Mouse (Mus musculus): Measurements from ENCODE around the gene Plcz1. TPM values are rescaled to one million over a fixed set of nuclear protein-coding genes. Genes with fewer than 3 reads are reported as not detected.

Plcz1 gene
- 0.23 and 0.32 TPM in 2 replicates for polyA plus RNA-seq (2012; rRNA removed)

- H3K27ac ChIP-seq (ENCODE audit: insufficient read depth, low read length) = no peak within 1 kb of the TSS
- no peaks in the 10 kb centered on the region for H3K4me1 ChIP-seq (ENCODE audit: control insufficient read depth, insufficient read depth, low read length)
- no peak within 1 kb of the TSS for H3K4me3 ChIP-seq (ENCODE audit: insufficient read depth, low read length)
- no peak for TF ChIP-seq POLR2A (IDR thresholded peaks at IDR 0.05; ENCODE audit: extremely low read depth, insufficient read depth, low read length)
- TF ChIP-seq CTCF (IDR thresholded peaks at IDR 0.05; ENCODE audit: extremely low read depth, insufficient read depth, low read length) = no peak
Observed at GRCm38 (mm10) chr6:140041357-140041756, at the start of gene Plcz1. TSS of gene Plcz1 (minus strand) at chr6:140041457.

GRCm38 (mm10) chr6:140089855-140090254 lies 48.6 kb upstream of the Plcz1 start:
- no peaks in the 10 kb centered on the region for H3K4me1 ChIP-seq (ENCODE audit: control insufficient read depth, insufficient read depth, low read length)
- no peak overlapping the region for H3K4me3 ChIP-seq (ENCODE audit: insufficient read depth, low read length)
- TF ChIP-seq POLR2A (IDR thresholded peaks at IDR 0.05; ENCODE audit: extremely low read depth, insufficient read depth, low read length) (no peak), CTCF (IDR thresholded peaks at IDR 0.05; ENCODE audit: extremely low read depth, insufficient read depth, low read length) (no peak)
- H3K27ac ChIP-seq (ENCODE audit: insufficient read depth, low read length) = no peak overlapping the region

GRCm38 (mm10) chr6:140081739-140082138 lies 40.5 kb upstream of the Plcz1 start:
- TF ChIP-seq CTCF (IDR thresholded peaks at IDR 0.05; ENCODE audit: extremely low read depth, insufficient read depth, low read length) (0 out of 2 replicates have a peak, but pooled peaks have one; percentile 6), POLR2A (IDR thresholded peaks at IDR 0.05; ENCODE audit: extremely low read depth, insufficient read depth, low read length) (no peak)
- H3K27ac ChIP-seq (ENCODE audit: insufficient read depth, low read length) = no peak overlapping the region
- H3K4me1 ChIP-seq (ENCODE audit: control insufficient read depth, insufficient read depth, low read length) = no peaks in the 10 kb centered on the region
- H3K4me3 ChIP-seq (ENCODE audit: insufficient read depth, low read length) = no peak overlapping the region

- H3K4me1 ChIP-seq (ENCODE audit: control insufficient read depth, insufficient read depth, low read length) = no peaks in the 10 kb centered on the region
- TF ChIP-seq POLR2A (IDR thresholded peaks at IDR 0.05; ENCODE audit: extremely low read depth, insufficient read depth, low read length) (no peak), CTCF (IDR thresholded peaks at IDR 0.05; ENCODE audit: extremely low read depth, insufficient read depth, low read length) (no peak)
- no peak overlapping the region for H3K27ac ChIP-seq (ENCODE audit: insufficient read depth, low read length)
- H3K4me3 ChIP-seq (ENCODE audit: insufficient read depth, low read length) = no peak overlapping the region
Observed at GRCm38 (mm10) chr6:140080933-140081332, 39.7 kb upstream of the Plcz1 start.

DNA sequence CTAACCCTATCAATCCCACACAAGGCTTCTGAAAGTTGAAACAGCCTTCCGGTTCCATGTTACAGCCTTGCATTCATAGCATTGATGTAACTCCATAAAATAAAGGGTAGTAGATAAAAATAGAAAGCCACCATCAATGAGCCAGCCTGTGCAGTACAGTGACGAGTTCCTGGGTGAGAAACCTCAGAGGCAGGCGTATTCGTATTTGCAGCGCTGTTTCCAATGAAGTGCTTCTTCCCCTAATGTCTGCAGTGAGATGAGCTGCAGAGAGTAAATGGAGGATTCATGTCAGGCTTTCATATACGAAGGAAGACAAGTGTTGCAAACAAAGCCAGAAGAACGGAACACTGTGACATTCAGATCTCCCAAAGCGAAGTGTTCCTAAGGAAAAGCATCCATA lies 27.9 kb upstream of the Plcz1 start:
- Histone ChIP-seq H3K4me3 (ENCODE audit: insufficient read depth, low read length) (no peak overlapping the region), H3K27ac (ENCODE audit: insufficient read depth, low read length) (no peak overlapping the region), H3K4me1 (ENCODE audit: control insufficient read depth, insufficient read depth, low read length) (no peaks in the 10 kb centered on the region)
- no peak for TF ChIP-seq POLR2A (IDR thresholded peaks at IDR 0.05; ENCODE audit: extremely low read depth, insufficient read depth, low read length)
- TF ChIP-seq CTCF (IDR thresholded peaks at IDR 0.05; ENCODE audit: extremely low read depth, insufficient read depth, low read length) = no peak

DNA sequence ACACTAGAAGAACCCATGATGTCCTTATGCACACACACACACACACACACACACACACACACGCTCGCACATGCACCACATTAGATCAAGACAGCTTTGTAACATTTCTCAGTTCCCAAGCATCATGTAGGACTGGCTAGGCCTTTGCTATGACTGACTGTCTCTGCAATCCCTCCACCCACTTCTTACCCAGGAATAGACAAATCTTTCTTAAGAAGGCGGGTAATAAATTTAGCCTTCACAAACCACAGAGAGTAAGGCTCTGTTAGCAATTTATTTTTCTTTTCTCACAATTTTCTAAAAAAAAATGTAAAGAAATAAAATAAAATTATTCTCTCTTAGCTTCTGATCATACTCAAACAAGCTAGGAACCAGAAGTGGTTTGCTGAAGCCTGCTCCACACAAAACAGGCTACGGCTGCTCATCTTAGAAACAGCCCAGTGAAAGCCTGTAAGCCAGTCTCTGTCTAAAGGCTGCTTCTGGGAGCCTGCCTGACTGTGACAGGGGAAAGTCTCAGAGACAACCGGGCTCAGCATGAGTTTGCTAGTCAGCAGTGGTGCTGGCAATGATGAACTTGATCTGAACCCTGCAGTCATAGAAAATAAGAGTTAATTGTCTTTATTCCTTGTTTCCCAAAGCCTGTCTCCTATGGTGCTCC lies 13.1 kb upstream of the Plcz1 start:
- peak overlapping the region; percentile 77 for H3K27ac ChIP-seq (ENCODE audit: insufficient read depth, low read length)
- no peak for TF ChIP-seq CTCF (IDR thresholded peaks at IDR 0.05; ENCODE audit: extremely low read depth, insufficient read depth, low read length)
- no peak for TF ChIP-seq POLR2A (IDR thresholded peaks at IDR 0.05; ENCODE audit: extremely low read depth, insufficient read depth, low read length)
- H3K4me1 ChIP-seq (ENCODE audit: control insufficient read depth, insufficient read depth, low read length) = peaks cover 2% of the 10 kb centered on the region
- no peak overlapping the region for H3K4me3 ChIP-seq (ENCODE audit: insufficient read depth, low read length)

- H3K4me1 ChIP-seq (ENCODE audit: control insufficient read depth, insufficient read depth, low read length) = peaks cover 3% of the 10 kb centered on the region
- H3K27ac ChIP-seq (ENCODE audit: insufficient read depth, low read length) = no peak overlapping the region
- TF ChIP-seq CTCF (IDR thresholded peaks at IDR 0.05; ENCODE audit: extremely low read depth, insufficient read depth, low read length) (no peak), POLR2A (IDR thresholded peaks at IDR 0.05; ENCODE audit: extremely low read depth, insufficient read depth, low read length) (no peak)
Observed at GRCm38 (mm10) chr6:140051476-140051875, 10.2 kb upstream of the Plcz1 start.

GRCm38 (mm10) chr6:140040952-140041351 lies 305 bp downstream of the Plcz1 start, which contains the start of gene Capza3:
TSS of gene Capza3 (plus strand) at chr6:140041252.
- no peaks in the 10 kb centered on the region for H3K4me1 ChIP-seq (ENCODE audit: control insufficient read depth, insufficient read depth, low read length)
- H3K4me3 ChIP-seq (ENCODE audit: insufficient read depth, low read length) = no peak within 1 kb of the TSS
- H3K27ac ChIP-seq (ENCODE audit: insufficient read depth, low read length) = no peak within 1 kb of the TSS
- no peak for TF ChIP-seq POLR2A (IDR thresholded peaks at IDR 0.05; ENCODE audit: extremely low read depth, insufficient read depth, low read length)
- TF ChIP-seq CTCF (IDR thresholded peaks at IDR 0.05; ENCODE audit: extremely low read depth, insufficient read depth, low read length) = no peak

More at GRCm38 (mm10) chr6:140051476-140051875, 10.2 kb upstream of the Plcz1 start:
- no peak overlapping the region for H3K4me3 ChIP-seq (ENCODE audit: insufficient read depth, low read length)

DNA sequence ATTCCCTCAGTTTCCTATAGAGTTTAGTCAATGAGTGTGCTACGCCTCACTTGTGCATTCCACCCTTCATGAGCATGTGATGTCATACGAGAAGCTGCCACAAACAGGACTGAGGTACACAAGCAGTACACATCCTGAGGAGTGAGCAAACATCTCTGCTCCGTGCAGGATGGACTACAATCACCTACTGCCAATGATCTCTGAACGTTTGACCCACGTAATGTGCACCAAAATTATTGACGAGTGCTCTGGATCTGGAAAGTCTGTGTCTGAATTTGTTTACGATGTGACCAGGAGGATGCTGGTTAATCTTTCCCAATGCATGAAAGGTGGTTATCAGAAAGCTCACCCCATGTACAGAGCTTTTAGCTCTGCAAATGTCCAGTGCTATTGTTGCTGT lies 16.9 kb downstream of the Plcz1 start:
- Histone ChIP-seq H3K4me1 (ENCODE audit: control insufficient read depth, insufficient read depth, low read length) (no peaks in the 10 kb centered on the region), H3K27ac (ENCODE audit: insufficient read depth, low read length) (no peak overlapping the region), H3K4me3 (ENCODE audit: insufficient read depth, low read length) (no peak overlapping the region)
- no peak for TF ChIP-seq POLR2A (IDR thresholded peaks at IDR 0.05; ENCODE audit: extremely low read depth, insufficient read depth, low read length)
- no peak for TF ChIP-seq CTCF (IDR thresholded peaks at IDR 0.05; ENCODE audit: extremely low read depth, insufficient read depth, low read length)

DNA sequence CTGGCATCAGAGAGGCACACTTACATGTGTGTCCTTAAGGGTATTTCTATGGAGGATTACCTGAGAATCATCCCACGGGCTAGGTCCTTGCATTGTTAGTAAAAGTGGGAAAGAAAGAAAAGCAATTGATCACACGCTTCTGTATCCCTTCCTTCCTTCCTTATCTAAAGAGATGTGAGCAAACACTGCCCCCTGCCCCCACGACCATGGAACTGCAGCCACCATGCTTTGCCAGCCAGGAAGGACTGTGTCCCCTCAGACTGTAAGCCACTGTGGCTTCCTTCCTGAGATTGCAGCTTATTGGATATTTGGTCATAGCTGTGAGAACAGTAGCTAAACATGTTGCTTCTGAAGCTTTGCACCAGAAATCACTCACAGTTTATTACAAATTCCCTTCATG lies 36.1 kb downstream of the Plcz1 start:
- no peak for TF ChIP-seq CTCF (IDR thresholded peaks at IDR 0.05; ENCODE audit: extremely low read depth, insufficient read depth, low read length)
- Histone ChIP-seq H3K4me3 (ENCODE audit: insufficient read depth, low read length) (no peak overlapping the region), H3K27ac (ENCODE audit: insufficient read depth, low read length) (no peak overlapping the region), H3K4me1 (ENCODE audit: control insufficient read depth, insufficient read depth, low read length) (no peaks in the 10 kb centered on the region)

Data from cortical plate, adult 2 months (tissue).